Mouse (Mus musculus) frontal cortex, postnatal 10 days (tissue): ENCODE measurements at regions not wholly inside any gene's neighbourhood (a gene's known extent, or its start where the extent isn't known, plus 50 kb on each side); places are given as distances from the start of the nearest gene placed in this dataset.

Experiments
- DNase-seq, 2 experiments: peaks; one replicate each; pipeline ENCODE4 v3.0.0; 2022; ENCODE audit warnings: low spot score in 2 of 2, mixed read lengths in 1 of 2

DNA sequence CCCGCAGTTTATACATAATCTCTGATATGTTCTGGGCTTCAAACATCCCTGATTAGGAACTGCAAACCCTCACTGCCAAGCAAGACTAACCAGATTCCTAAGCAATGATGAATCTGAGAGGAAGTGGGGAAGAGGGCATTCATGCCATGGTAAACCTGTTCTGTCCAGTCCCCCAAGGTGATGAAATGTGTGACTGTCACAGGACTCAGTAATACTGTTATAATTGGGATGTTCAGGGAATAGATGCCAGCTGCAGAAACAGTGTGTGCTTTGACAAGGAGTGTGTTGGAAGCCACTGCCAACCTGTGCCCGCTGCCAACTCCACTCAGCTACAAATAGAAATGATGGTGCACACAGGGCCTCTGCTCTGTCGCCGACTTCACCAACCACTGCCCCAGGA, 466.0 kb downstream of the Efna5 start:
- DNase-seq, result peak; percentile 9 to 13

DNA sequence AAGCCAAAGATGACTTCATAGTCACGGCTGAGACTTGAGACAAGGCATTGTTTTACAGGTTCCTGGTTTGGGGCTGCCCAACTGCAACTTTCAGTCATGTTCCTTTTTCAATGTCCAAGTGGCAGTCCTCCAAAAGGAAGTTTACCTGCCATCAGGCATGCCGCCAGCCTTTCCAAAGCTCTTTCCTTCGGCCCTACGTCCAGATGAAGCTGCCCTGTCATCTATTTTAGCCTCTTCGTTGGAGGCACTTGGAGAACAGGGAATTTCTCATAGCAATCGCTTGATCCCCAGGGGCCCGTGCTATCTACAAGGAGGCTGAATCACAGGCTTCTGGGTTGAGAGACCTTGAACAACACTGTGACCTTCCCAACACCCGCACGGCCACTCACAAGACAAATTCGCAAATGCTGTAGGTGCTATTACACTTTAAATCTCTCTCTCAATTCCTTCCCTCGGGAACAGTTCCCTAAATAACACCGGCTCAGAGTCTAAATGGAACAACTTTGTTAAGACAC, 468.4 kb downstream of the Efna5 start:
- no peak for DNase-seq

GRCm38 (mm10) chr17:62403739-62404138, 477.4 kb downstream of the Efna5 start:
- no peak for DNase-seq

DNA sequence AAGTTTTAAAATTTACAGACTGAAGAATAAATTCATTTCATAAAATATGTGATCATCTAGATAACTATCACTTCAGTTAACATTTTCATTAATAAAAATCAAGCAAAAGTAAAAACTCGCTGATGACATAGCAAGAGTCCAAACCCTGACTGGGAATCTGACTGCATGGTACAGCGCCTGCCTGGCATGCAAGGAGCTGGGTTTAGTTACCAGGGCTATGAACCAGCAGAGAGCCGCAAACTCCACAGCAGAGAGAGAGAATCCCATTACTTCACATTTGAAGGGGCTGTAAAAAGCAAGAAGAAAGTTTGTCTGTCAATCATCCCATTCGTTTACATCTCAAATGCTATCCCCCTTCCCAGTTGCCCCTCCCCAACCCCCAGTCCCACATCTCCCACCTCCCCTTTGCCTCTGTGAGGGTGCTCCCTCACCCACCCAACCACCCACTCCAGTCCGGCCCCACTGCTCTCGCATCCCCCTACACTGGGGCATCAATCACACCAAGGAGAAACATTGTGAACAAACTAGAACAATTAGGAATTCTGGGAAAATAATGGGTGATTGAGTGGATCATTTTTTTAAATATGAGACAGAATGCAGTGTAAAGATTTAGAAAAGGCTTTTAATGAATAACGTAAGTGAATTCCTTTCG, 487.6 kb downstream of the Efna5 start:
- DNase-seq, result no peak

DNA sequence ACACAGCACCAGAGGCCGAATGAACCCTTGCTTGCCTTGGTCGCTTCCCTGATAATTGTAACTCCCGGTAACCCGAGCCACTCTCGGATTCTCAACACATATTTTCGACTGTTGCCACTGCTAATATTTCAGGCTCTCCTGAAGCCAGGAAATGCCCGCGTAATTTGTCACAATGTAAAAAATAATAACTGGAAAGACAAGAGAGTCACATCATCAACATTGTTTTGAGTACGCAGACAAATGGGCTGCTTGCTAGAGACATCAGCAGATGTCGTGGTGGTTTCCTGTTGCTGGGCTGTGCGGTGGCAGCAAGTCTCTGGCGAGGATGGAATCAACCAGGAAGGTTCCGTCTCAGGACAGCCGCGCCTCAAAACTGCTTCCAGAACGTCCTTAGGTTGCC, 497.1 kb downstream of the Efna5 start:
- no peak for DNase-seq

DNA sequence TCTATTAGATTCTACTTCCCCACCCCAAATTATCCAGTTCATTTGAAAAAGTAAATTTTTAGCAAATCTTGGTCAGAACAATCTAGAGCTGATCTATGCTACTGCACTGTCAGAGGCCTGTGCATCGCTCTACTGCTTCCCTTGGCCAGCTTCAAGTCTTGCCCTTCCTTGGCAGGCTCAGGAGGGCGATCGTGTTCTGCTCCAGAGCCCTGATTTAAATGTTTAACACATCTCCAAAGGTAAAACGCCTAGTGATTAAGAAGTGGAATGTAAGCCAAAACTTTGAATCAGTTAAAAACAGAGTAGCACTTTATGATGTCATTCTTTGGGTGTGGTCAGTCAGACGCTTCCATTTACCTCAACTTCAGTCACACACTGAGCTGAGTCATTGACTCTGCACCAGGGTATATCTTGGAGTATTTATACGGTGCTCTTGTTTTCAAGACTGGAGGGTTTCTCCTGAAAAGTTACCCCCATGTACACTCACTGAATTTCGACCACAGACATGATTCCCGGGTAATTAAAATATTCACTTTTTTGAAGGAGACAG, 502.2 kb downstream of the Efna5 start:
- no peak for DNase-seq

- DNase-seq, result no peak
Observed at GRCm38 (mm10) chr17:62369100-62369499, 512.0 kb downstream of the Efna5 start.

DNA sequence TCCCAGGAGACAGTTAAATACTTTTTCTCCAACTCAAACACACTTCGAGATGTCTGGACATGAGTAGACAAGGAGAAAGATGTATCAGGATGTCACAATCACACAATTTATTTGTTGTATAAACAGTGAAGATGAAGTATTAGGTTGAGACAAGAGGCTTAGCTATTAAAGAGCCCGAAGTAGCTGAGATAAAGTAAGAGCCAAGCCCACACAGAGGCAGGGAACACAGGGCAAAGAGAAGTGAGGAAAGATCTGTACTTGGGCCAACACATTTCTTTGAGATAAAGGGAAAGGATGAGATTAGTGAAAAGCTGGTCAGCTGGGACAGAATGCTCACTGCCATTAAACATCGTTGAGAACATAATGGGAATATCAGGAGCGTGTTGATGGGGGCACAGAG, 513.2 kb downstream of the Efna5 start:
- DNase-seq, result no peak

DNA sequence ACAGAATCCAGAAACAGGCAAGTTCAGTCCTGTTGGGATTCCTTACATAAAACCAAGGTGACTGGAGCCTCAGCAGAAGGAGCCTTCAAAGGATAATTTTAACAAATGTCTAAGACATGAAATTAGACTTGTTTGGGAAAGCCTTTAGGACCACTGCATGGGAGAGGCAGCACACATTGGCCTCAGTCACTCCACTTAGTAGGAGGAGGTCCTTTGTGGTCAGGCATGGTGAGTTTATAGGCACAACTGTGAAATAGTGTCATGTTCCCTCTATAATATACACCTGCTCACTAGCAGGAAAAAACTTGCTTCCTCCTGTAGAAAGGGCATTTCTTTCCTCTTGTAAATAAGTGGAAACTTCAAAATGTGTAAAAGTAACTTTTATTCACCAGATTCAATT, 522.8 kb downstream of the Efna5 start:
- DNase-seq, result no peak

DNA sequence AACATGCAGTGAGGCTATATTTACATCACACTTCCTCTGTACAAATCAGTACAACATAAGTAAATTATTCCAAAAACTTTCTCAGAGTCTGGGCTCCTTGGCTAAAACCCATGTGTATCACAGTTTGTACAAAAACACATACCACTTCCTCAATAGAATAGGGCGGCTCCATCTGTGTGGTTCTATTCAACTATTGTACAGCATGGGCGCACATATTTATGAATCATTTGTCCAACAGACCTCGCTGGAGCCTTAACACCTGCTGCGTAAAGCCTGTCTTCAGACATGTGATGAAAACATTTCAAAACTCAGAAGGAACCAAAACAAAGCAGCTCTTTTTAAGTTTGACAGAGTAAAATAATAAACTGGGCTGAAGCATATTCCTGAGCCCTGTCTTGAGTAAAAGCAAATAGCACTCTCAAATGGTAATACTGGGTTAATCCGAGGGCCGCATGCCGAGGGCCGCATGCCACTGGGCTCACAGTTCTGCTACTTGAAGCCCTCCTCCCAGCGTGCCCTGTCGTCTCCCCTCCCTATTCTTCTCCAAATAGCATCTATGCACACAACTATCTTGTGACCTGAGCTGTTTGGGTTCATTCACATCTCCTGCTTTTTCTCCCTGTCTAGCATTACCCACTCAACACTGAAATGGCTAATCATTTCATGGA, 543.1 kb downstream of the Efna5 start:
- DNase-seq, result no peak

DNA sequence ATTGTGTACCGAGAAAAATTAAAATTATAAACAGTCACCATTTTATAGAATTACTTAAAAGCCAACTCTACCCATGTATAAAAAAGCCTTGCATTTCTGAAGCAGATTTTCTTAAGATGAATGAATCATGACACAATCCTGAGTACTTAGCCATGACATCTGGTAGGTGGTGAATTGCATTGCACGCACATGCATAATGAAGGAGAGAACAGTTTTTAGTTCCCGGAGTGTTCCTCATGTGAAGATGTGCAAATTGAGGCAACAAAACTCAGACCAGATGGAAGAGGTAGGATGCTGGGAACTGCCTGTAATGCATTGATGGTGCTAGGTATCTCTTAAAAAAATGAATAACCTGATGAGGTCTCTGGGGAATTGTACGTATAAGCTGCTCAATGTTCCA, 550.9 kb downstream of the Efna5 start:
- no peak for DNase-seq

DNA sequence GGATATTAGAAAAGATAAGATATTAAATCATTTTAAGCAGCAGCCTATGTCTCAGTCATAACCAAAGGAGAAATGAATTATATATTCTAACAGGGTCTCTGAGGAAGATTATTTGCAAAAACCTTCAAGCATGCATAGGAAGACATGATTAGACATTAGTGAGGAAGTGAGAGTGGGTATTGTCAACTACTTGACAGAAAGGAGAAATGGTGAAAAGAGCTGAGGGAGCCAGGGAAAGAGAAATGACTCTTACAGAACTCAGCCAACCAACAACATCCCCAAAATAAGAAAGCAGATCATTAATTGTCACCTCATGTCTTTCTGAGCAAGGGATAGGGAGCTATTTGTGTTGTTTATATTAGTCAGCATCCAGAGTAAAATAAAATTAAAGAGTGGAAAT, 554.3 kb downstream of the Efna5 start:
- DNase-seq, result no peak

- DNase-seq, result no peak
Observed at GRCm38 (mm10) chr17:62319033-62319432, 562.1 kb downstream of the Efna5 start.

DNA sequence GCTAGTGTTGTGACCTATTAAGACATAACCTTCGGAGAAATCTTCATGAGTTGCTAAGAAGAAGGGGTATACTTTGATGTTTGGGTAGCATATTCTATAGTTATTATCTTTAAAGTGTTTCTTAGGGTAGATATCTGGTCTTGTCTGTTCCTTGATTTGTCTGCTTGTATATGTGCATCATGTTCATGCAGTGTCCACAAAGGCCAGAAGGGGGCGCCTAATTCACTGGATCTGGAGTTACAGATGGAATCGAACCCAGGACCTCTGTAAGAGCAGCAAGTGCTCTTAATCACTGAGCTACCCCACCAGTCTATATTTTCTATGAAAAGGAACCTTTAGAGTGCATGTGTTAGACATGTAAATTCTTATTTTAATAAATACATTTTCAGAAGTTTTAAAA, 571.1 kb downstream of the Efna5 start:
- no peak for DNase-seq

DNA sequence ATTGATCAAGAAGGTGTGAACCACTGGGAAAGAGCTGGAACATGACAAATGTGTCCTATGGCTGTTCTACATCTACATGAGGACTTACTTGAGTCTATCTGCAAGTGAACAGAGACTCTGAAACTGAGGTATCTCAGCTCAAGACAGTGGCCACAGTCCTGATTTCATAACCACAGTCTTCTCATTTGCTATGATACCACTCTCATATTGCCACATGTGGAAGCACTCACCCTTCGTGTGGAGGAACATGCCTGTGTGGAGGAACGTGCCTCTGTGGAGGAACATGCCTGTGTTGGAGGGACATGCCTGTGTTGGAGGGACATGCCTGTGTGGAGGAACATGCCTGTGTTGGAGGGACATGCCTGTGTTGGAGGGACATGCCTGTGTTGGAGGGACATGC, 574.0 kb downstream of the Efna5 start:
- DNase-seq, result no peak

- no peak for DNase-seq
Observed at GRCm38 (mm10) chr17:62306524-62306923, 574.6 kb downstream of the Efna5 start.

GRCm38 (mm10) chr17:62305140-62305539, 576.0 kb downstream of the Efna5 start:
- no peak for DNase-seq

DNA sequence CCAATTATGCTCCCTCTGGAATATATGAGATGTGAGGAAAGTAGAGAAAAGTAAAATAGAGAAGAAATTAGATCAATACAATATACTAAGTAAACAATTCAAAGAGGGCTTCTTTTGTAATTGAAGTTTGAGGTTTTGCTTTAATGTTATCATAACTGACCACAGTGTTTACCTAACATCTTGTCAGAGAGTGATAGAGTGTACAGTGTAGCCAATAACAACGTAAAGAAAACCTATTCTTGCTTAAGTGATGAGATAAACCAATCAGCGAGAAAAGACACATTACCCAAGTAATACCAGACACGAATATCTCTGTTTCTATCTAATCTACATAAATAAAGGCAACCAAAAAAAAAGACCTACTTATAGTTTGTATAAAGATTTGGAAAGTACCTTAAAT, 577.0 kb downstream of the Efna5 start:
- DNase-seq, result no peak

DNA sequence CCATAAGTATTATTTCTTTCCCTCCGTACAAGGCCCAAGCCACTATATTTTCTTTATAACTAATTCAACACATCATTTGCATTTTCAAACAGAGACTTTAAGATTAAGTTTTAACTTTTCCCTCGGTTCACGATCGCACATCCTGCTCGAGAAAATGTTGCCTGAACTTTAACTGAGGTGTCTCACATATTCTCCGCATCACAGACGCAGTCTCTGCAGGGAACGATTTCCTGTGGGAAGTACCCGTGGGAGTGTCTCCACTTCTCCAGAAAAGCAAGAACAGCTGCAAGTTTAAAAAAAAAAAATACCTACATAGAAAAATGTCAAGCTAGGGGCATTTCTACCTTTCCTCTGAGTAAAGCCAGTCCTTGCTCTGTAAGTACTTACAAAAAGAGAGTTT, 581.2 kb downstream of the Efna5 start:
- DNase-seq, result no peak

- DNase-seq, result no peak
Observed at GRCm38 (mm10) chr17:62297393-62298060, 583.6 kb downstream of the Efna5 start.

DNA sequence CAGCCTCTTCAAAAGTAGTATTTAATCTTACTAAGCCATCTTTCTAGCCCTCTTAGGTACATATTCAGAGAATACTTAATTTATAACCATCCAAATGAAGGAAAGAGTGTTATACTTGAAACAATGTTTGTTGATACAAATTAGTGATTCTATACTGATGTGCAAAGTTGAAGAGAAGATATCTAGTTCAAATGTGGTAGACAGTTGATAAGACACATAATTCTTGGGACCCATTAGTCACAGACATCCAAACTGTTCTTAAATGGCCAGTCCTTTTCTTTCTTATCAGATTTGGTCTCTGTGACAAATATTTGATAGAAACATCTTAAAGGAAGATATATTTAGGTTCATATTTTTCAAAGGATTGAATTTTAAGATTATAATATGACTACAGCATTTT, 585.7 kb downstream of the Efna5 start:
- no peak for DNase-seq

GRCm38 (mm10) chr17:62292703-62293102, 588.4 kb downstream of the Efna5 start:
- no peak for DNase-seq

DNA sequence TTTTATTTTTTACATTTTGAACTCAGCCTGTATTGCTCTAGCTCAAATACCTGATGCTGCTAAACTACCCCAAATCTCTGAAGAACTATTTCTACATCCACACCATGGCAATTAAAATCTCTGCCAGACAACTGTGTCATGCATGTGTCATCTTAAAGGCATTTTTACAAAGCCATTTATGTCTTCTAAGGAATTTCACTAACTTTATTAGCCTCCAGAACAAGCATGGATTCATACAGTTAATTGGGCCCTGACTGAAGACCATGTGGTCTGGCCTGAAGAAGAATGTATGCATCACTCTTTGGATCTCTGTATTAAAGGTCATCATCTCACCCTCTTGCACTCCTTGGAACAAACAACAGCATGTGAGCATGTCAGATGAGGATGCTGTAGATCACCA, 593.5 kb downstream of the Efna5 start:
- no peak for DNase-seq
